In the genomic region with DNA sequence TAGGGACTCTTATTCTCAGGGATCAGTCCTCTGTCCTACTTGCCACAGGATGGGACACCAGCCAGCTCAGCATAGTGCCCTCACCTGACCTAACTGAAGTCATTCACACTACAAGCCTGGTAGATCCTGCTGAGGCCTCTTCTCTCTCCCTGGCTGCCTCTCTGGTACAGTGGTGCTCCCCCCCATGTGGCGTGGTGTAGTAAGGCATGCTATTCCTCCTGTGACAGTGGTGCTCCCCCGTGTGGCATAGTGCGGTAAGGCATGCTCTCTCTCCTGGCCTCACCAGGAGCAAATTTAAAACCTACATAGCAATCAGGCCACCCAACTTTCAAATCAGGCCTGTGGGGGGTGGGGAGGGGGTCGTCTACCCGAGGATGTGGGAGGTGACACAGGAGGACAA, we compare ENCODE assay signal across 8 mouse cellular contexts. TPM values are rescaled to one million over a fixed set of nuclear protein-coding genes. Genes with fewer than 3 reads are reported as not detected.
DNase-seq lines count a peak whose midpoint lies in the region; ATAC-seq lines count a peak whose summit lies in the region.

No protein-coding gene starts in this region.

- peak; percentile 63; the same call in 1 of the 2 replicates for ATAC-seq in cerebellum, adult (ENCODE audit: insufficient number of reproducible peaks, low FRiP score, low TSS enrichment)
- ATAC-seq in forebrain, embryonic 13.5 days: peak; percentile 77
- peak; percentile 53; the same call in 1 of the 2 replicates for ATAC-seq in lung, embryonic 15.5 days (ENCODE audit: borderline replicate concordance, extremely low read depth, low FRiP score, low TSS enrichment)

- no peaks in the 10 kb centered on the region for H3K27me3 ChIP-seq in forebrain, embryonic 13.5 days
- no peaks in the 10 kb centered on the region for H3K27me3 ChIP-seq in lung, embryonic 15.5 days

- H3K36me3 ChIP-seq in forebrain, embryonic 13.5 days (ENCODE audit: poor library complexity, severe bottlenecking): no peaks in the 10 kb centered on the region
- H3K36me3 ChIP-seq in lung, embryonic 15.5 days: no peaks in the 10 kb centered on the region

- H3K4me2 ChIP-seq in forebrain, embryonic 13.5 days: no peak overlapping the region
- H3K4me2 ChIP-seq in lung, embryonic 15.5 days: no peak overlapping the region

- no peak overlapping the region for H3K27ac ChIP-seq in forebrain, embryonic 13.5 days
- H3K27ac ChIP-seq in lung, embryonic 15.5 days: no peak overlapping the region

- no peak overlapping the region for H3K9ac ChIP-seq in forebrain, embryonic 13.5 days
- H3K9ac ChIP-seq in lung, embryonic 15.5 days: no peak overlapping the region

- H3K4me1 ChIP-seq in forebrain, embryonic 13.5 days: no peaks in the 10 kb centered on the region
- H3K4me1 ChIP-seq in lung, embryonic 15.5 days: no peaks in the 10 kb centered on the region

- no peaks in the 10 kb centered on the region for H3K9me3 ChIP-seq in forebrain, embryonic 13.5 days (replicated peaks)
- H3K9me3 ChIP-seq in lung, embryonic 15.5 days: no peaks in the 10 kb centered on the region

- peak; percentile 80 for DNase-seq in Muller cell, postnatal 12 days (ENCODE audit: inconsistent ontology term)
- DNase-seq in heart, postnatal 4 days: peak; percentile 90
- peak; percentile 48 to 81 for DNase-seq in layer of hippocampus, adult 8-10 months (ENCODE audit: low spot score in 2 of 2)
- peak; percentile 79 for DNase-seq in right cerebral cortex, adult 18-20 months
- DNase-seq in urinary bladder, adult 18-20 months (ENCODE audit: low spot score in 2 of 2): peak; percentile 59 to 71

- no peak overlapping the region for H3K4me3 ChIP-seq in forebrain, embryonic 13.5 days
- H3K4me3 ChIP-seq in lung, embryonic 15.5 days: no peak overlapping the region

- WGBS in forebrain, embryonic 13.5 days: 9% methylated on average over 5 of the region's 5 CpGs
- whole genome bisulfite sequencing in lung, embryonic 15.5 days: 1% methylated on average over 5 of the region's 5 CpGs

RNA-seq across cellular contexts. Expression of a gene that starts 26.4 kb away (rescaled TPM):
- polyA plus RNA-seq in forebrain, embryonic 13.5 days (2015; fragmentation: Nextera tagmentation; extraction: Ambion mirVana): 0.27 and 0.29 TPM in 2 replicates
- under 1 TPM; 0.05 TPM for total RNA-seq in heart, postnatal 4 days (2021)
- under 1 TPM in 2 of 4 experiments, not detected in 2; 0.07 to 0.09 TPM for total RNA-seq in layer of hippocampus, adult 8-10 months (2022)
- 0.19 and 0.20 TPM in 2 replicates for polyA plus RNA-seq in lung, embryonic 15.5 days (2015; fragmentation: Nextera tagmentation; extraction: Ambion mirVana)
